Mouse (Mus musculus) forebrain, embryonic 15.5 days (tissue): ENCODE measurements around the gene Prps2. TPM values are rescaled to one million over a fixed set of nuclear protein-coding genes. Genes with fewer than 3 reads are reported as not detected.
A peak's percentile ranks its signal among the peaks of the same experiment; 100 is the strongest.

Experiments
- ATAC-seq: fragments of 200-750 bp; cut with Nextera tagmentation; replicated peaks from 2 replicates; pipeline ENCODE4 v1.8.0; 2017; ENCODE audit warnings: mild to moderate bottlenecking, moderate TSS enrichment, moderate library complexity
- H3K27ac ChIP-seq: fragments of 300-500 bp; sonication (generic); replicated peaks from 2 replicates; pipeline ENCODE4 v1.5.1; 2015; ENCODE audit warnings: mild to moderate bottlenecking, inconsistent platforms
- H3K27me3 ChIP-seq: fragments of 300-500 bp; sonication (generic); 2 replicates; pipeline ENCODE4 v1.6.1; 2015; ENCODE audit warnings: inconsistent platforms
- H3K36me3 ChIP-seq: fragments of 300-500 bp; sonication (generic); 2 replicates; pipeline ENCODE4 v1.6.1; 2015; ENCODE audit warnings: mild to moderate bottlenecking, inconsistent platforms
- H3K4me1 ChIP-seq: fragments of 300-500 bp; sonication (generic); 2 replicates; pipeline ENCODE4 v1.6.1; 2015; ENCODE audit warnings: inconsistent platforms
- H3K4me2 ChIP-seq: fragments of 300-500 bp; sonication (generic); replicated peaks from 2 replicates; pipeline ENCODE4 v1.6.1; 2015; ENCODE audit warnings: mild to moderate bottlenecking, inconsistent platforms
- H3K4me3 ChIP-seq: fragments of 300-500 bp; sonication (generic); 2 replicates; pipeline ENCODE4 v1.5.1; 2015; ENCODE audit warnings: mild to moderate bottlenecking, inconsistent platforms
- H3K9ac ChIP-seq: fragments of 300-500 bp; sonication (generic); replicated peaks from 2 replicates; pipeline ENCODE4 v1.6.1; 2015; ENCODE audit warnings: mild to moderate bottlenecking, inconsistent platforms
- H3K9me3 ChIP-seq: fragments of 300-500 bp; sonication (generic); 2 replicates; pipeline ENCODE4 v1.6.1; 2016; ENCODE audit warnings: inconsistent platforms
- WGBS: fragments of 180-500 bp; shearing (Covaris S2); methylation state at CpG from one replicate; pipeline ENCODE4 v1.1.7; 2015; ENCODE audit warnings: mixed read lengths; 5-methylcytosine and 5-hydroxymethylcytosine counted together
- polyA plus RNA-seq: library from polyadenylated mRNA; unstranded; fragments of >200 nt; fragmentation: Nextera tagmentation; extraction: Ambion mirVana; gene quantifications from 2 replicates; pipeline ENCODE4 v1.2.1, GENCODE M21; 2015

The Prps2 gene
- polyA plus RNA-seq, 1 experiment from 2014 or later, result 12.0 TPM

DNA sequence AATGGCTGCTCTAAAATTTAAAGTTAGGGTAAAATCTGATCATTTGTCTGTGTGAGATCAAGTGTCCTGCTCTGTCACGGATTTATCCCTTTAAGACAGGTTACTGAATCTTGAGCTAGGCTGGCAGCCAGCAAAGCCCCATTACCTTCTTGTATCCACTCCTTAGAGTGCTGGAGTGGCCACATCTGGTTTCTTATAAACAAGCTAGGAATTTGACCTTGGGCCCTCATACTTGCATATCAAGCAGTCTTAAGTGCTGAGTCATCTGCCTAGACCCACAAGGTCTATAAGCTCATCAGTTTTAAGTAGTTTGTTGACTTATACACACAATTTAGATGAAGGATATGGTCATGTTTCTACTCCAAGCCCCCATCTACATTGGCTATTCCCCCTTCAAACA is 38.2 kb downstream of the Prps2 start:
- Histone ChIP-seq H3K9ac (no peak overlapping the region), H3K36me3 (no peaks in the 10 kb centered on the region), H3K27me3 (no peaks in the 10 kb centered on the region), H3K27ac (no peak overlapping the region), H3K4me2 (no peak overlapping the region), H3K9me3 (no peaks in the 10 kb centered on the region), H3K4me3 (no peak overlapping the region), H3K4me1 (no peaks in the 10 kb centered on the region)
- no peak for ATAC-seq
- 88% methylated on average over 1 of the region's 1 CpGs for WGBS

GRCm38 (mm10) chrX:167341811-167342210 is 40.7 kb downstream of the Prps2 start:
- no peaks in the 10 kb centered on the region for H3K36me3 ChIP-seq
- H3K4me2 ChIP-seq, result no peak overlapping the region
- WGBS, result 89% methylated on average over 3 of the region's 3 CpGs
- no peaks in the 10 kb centered on the region for H3K27me3 ChIP-seq
- H3K9me3 ChIP-seq, result no peaks in the 10 kb centered on the region
- no peak overlapping the region for H3K9ac ChIP-seq
- no peak overlapping the region for H3K4me3 ChIP-seq
- no peaks in the 10 kb centered on the region for H3K4me1 ChIP-seq
- no peak overlapping the region for H3K27ac ChIP-seq
- ATAC-seq, result no peak

DNA sequence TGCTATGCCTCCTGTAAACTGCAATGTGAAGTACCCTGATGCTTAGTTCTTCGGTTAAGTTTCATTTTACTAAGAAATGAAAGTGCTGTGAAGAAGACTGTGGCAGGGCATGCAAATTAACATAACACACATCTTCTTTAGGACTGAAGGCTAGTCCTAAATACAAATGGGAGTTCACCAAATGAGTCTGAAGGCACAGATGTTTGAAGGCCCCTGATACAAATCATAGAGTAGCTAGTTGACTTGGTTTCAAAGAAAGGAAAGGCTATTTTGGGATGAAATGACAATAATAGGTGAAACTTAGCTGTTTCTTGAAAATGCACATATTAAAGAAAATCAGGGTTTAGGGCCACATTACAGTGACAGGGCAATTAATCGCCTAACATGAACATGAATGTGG is 42.4 kb downstream of the Prps2 start:
- no peak overlapping the region for H3K9ac ChIP-seq
- H3K27me3 ChIP-seq, result no peaks in the 10 kb centered on the region
- no peak for ATAC-seq
- H3K4me2 ChIP-seq, result no peak overlapping the region
- no peaks in the 10 kb centered on the region for H3K4me1 ChIP-seq
- no peak overlapping the region for H3K27ac ChIP-seq
- no peaks in the 10 kb centered on the region for H3K9me3 ChIP-seq
- no peak overlapping the region for H3K4me3 ChIP-seq
- 85% methylated on average over 2 of the region's 2 CpGs for WGBS
- H3K36me3 ChIP-seq, result no peaks in the 10 kb centered on the region

DNA sequence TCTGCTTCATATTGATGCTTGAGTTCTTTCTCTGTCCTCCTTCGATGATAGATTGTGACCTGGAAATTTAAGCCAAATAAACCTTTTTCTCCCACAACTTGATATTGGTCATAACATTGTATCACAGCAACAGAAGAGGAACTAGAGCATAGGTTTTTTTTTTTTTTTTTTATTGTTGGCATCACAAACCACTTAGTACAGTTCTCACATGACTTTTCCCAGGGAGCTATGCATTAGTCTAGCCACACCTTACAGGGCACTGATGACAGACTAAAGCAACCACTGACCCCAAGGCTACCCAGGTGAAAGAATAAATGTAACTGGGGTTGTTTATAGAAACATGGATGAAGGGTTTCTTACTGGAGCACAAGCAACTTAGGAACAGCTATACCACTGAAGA is 44.6 kb downstream of the Prps2 start:
- WGBS, result 93% methylated on average over 1 of the region's 1 CpGs
- H3K4me1 ChIP-seq, result no peaks in the 10 kb centered on the region
- no peak overlapping the region for H3K4me3 ChIP-seq
- H3K27me3 ChIP-seq, result no peaks in the 10 kb centered on the region
- no peak overlapping the region for H3K4me2 ChIP-seq
- no peaks in the 10 kb centered on the region for H3K9me3 ChIP-seq
- no peak for ATAC-seq
- no peaks in the 10 kb centered on the region for H3K36me3 ChIP-seq
- H3K27ac ChIP-seq, result no peak overlapping the region
- H3K9ac ChIP-seq, result no peak overlapping the region

GRCm38 (mm10) chrX:167334571-167334970 is 48.0 kb downstream of the Prps2 start:
- Histone ChIP-seq H3K9me3 (no peaks in the 10 kb centered on the region), H3K4me3 (no peak overlapping the region), H3K4me2 (no peak overlapping the region), H3K27ac (no peak overlapping the region), H3K27me3 (no peaks in the 10 kb centered on the region), H3K4me1 (no peaks in the 10 kb centered on the region), H3K9ac (no peak overlapping the region), H3K36me3 (no peaks in the 10 kb centered on the region)
- WGBS, result 97% methylated on average over 1 of the region's 1 CpGs
- ATAC-seq, result no peak

GRCm38 (mm10) chrX:167332607-167333006 is 49.9 kb downstream of the Prps2 start:
- Histone ChIP-seq H3K27ac (no peak overlapping the region), H3K9me3 (no peaks in the 10 kb centered on the region), H3K36me3 (no peaks in the 10 kb centered on the region), H3K4me1 (no peaks in the 10 kb centered on the region), H3K4me3 (no peak overlapping the region), H3K9ac (no peak overlapping the region), H3K4me2 (no peak overlapping the region), H3K27me3 (no peaks in the 10 kb centered on the region)
- ATAC-seq, result no peak
- 85% methylated on average over 1 of the region's 1 CpGs for WGBS

GRCm38 (mm10) chrX:167330993-167331392 is 51.6 kb downstream of the Prps2 start:
- Histone ChIP-seq H3K9me3 (no peaks in the 10 kb centered on the region), H3K36me3 (no peaks in the 10 kb centered on the region), H3K27me3 (no peaks in the 10 kb centered on the region), H3K4me1 (no peaks in the 10 kb centered on the region), H3K4me3 (no peak overlapping the region), H3K27ac (no peak overlapping the region), H3K4me2 (no peak overlapping the region), H3K9ac (no peak overlapping the region)
- no peak for ATAC-seq
- WGBS, result 68% methylated on average over 4 of the region's 4 CpGs

DNA sequence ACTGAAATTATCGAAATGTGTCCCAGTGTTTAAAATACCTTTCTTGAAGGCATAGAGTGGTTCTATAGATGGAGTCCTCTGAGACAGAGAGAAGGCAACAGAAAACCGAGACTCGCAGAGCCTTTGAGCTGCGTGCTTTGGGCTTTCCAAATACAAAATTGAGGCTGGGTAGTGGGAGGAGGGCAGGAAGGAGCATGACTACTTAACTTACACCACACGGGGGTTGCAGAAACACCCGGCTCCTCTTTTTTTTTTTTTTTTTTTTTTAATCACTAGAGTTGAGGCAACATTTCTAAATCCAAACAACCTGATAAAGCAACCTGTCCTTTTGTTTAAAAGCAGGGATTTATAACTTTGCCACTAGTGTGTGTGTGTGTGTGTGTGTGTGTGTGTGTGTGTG is 52.1 kb downstream of the Prps2 start, which contains the start of gene Tlr7:
TSS of gene Tlr7 (minus strand) at position 160 of the 400 bp plus-strand sequence.
- Histone ChIP-seq H3K27me3 (no peaks in the 10 kb centered on the region), H3K36me3 (no peaks in the 10 kb centered on the region), H3K9me3 (no peaks in the 10 kb centered on the region), H3K4me3 (no peak within 1 kb of the TSS), H3K4me2 (no peak within 1 kb of the TSS), H3K27ac (no peak within 1 kb of the TSS), H3K9ac (no peak within 1 kb of the TSS), H3K4me1 (no peaks in the 10 kb centered on the region)
- 83% methylated on average over 6 of the region's 6 CpGs for WGBS
- no peak for ATAC-seq

DNA sequence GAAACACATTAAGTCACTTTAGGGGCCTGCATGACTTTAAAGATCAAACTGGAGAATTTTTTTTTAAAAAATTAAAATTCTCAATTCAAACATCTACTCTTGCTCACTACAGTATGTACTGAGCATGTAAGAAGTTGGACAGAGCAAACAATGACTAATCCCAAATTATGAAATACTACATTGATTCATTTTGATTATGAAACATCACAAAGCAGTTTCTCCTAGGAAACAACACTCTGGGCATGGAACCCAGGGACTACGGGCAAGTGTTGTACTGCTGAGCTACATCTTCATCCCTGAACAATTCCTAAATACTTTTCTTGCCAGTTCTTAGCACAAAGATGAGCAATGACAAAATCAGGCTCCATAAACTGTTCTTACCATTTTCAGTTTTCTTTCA is 52.9 kb downstream of the Prps2 start:
- no peak overlapping the region for H3K4me2 ChIP-seq
- no peaks in the 10 kb centered on the region for H3K4me1 ChIP-seq
- 67% methylated on average over 1 of the region's 1 CpGs for WGBS
- no peaks in the 10 kb centered on the region for H3K36me3 ChIP-seq
- no peaks in the 10 kb centered on the region for H3K9me3 ChIP-seq
- H3K27me3 ChIP-seq, result no peaks in the 10 kb centered on the region
- no peak for ATAC-seq
- no peak overlapping the region for H3K4me3 ChIP-seq
- H3K9ac ChIP-seq, result no peak overlapping the region
- no peak overlapping the region for H3K27ac ChIP-seq

DNA sequence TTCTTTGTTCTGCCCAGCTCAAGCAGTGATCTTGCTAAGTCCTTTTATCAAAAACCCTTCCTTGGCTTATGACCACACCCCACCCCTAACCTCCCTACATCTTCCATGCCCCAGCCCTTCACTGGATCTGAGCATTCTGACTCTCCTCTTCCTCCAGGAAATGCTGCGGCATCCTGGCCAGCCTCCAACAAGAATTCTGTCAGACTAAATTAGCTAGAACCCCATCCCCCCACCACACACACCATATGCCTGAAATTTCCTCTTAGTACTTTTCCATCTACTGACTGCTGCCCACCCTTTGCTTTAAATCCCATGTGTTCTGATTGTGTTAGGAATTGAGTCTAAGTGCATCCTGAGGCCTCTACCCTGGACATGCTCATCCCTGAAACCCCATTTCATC is 53.5 kb downstream of the Prps2 start:
- no peak overlapping the region for H3K9ac ChIP-seq
- peak; percentile 38; the same call in 1 of the 2 replicates for ATAC-seq
- no peaks in the 10 kb centered on the region for H3K4me1 ChIP-seq
- H3K36me3 ChIP-seq, result no peaks in the 10 kb centered on the region
- 71% methylated on average over 1 of the region's 1 CpGs for WGBS
- H3K27ac ChIP-seq, result no peak overlapping the region
- no peaks in the 10 kb centered on the region for H3K27me3 ChIP-seq
- H3K4me3 ChIP-seq, result no peak overlapping the region
- H3K9me3 ChIP-seq, result no peaks in the 10 kb centered on the region
- H3K4me2 ChIP-seq, result no peak overlapping the region

DNA sequence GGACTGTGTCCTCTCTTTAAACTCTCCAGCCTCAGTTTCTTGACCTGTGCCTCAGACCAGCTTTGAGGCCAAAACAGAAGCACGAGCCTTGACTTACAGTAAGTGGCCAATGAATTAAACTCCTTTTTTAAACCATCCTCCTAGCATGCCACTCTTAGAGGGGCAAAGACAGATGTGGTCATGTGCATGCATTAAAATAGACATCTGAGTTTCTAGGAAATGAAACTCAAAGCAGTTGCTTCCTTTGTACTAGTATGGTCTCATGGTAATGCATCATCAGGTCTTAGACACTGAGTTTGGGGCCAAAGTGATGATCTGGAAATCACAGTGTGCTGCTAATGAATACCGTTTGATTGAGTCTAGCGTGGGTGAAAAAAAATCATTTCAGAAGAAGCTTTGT is 54.0 kb downstream of the Prps2 start:
- H3K4me3 ChIP-seq, result no peak overlapping the region
- ATAC-seq, result no peak
- no peaks in the 10 kb centered on the region for H3K4me1 ChIP-seq
- no peak overlapping the region for H3K27ac ChIP-seq
- no peak overlapping the region for H3K9ac ChIP-seq
- WGBS, result 89% methylated on average over 3 of the region's 3 CpGs
- no peaks in the 10 kb centered on the region for H3K27me3 ChIP-seq
- H3K4me2 ChIP-seq, result no peak overlapping the region
- no peaks in the 10 kb centered on the region for H3K9me3 ChIP-seq
- no peaks in the 10 kb centered on the region for H3K36me3 ChIP-seq

GRCm38 (mm10) chrX:167323742-167324141 is 58.8 kb downstream of the Prps2 start:
- Histone ChIP-seq H3K27me3 (peaks cover 4% of the 10 kb centered on the region; the same call in 1 of the 2 replicates), H3K4me1 (no peaks in the 10 kb centered on the region), H3K27ac (no peak overlapping the region), H3K4me3 (no peak overlapping the region), H3K9me3 (no peaks in the 10 kb centered on the region), H3K9ac (no peak overlapping the region), H3K36me3 (no peaks in the 10 kb centered on the region), H3K4me2 (no peak overlapping the region)
- no peak for ATAC-seq
- 47% methylated on average over 1 of the region's 1 CpGs for WGBS

- 26% methylated on average over 4 of the region's 4 CpGs for WGBS
- peak; percentile 51 for ATAC-seq
- Histone ChIP-seq H3K36me3 (no peaks in the 10 kb centered on the region), H3K27me3 (peaks cover 4% of the 10 kb centered on the region; the same call in 1 of the 2 replicates), H3K9me3 (no peaks in the 10 kb centered on the region), H3K9ac (no peak overlapping the region), H3K4me3 (no peak overlapping the region), H3K4me2 (no peak overlapping the region), H3K27ac (no peak overlapping the region), H3K4me1 (no peaks in the 10 kb centered on the region)
These were observed 61.2 kb downstream of the Prps2 start for GRCm38 (mm10) chrX:167321233-167321806.
